Mouse (Mus musculus) testis, adult 2 months (tissue): ENCODE measurements around the gene Capn10.
A peak's percentile ranks its signal among the peaks of the same experiment; 100 is the strongest.

ENCODE experiments used
- CTCF ChIP-seq: fragments of 200-500 bp; IDR thresholded peaks from 2 replicates; pipeline ENCODE4 v1.5.1; 2012; ENCODE audit warnings: low read depth, mild to moderate bottlenecking, inconsistent platforms, low read length, moderate library complexity; ENCODE audit not compliant: control insufficient read depth, insufficient read depth, insufficient replicate concordance
- POLR2A ChIP-seq: fragments of 200-500 bp; IDR thresholded peaks from 2 replicates; pipeline ENCODE4 v1.6.1; 2012; ENCODE audit warnings: low read depth, mild to moderate bottlenecking, inconsistent platforms, low read length, moderate library complexity; ENCODE audit not compliant: control insufficient read depth

- TF ChIP-seq POLR2A: no peak
- peak; percentile 15; the same call in 1 of the 2 replicates for TF ChIP-seq CTCF
Measured at GRCm38 (mm10) chr1:92949426-92949825, 15.2 kb downstream of the Capn10 start.
